Mouse (Mus musculus) spleen, adult 18-20 months (tissue): ENCODE results near the gene Dtnbp1.

ENCODE experiments used
- DNase-seq, 2 experiments: peaks; one replicate each; pipeline ENCODE4 v3.0.0; 2022; ENCODE audit warnings: mixed read lengths in 2 of 2

Dtnbp1 gene

DNA sequence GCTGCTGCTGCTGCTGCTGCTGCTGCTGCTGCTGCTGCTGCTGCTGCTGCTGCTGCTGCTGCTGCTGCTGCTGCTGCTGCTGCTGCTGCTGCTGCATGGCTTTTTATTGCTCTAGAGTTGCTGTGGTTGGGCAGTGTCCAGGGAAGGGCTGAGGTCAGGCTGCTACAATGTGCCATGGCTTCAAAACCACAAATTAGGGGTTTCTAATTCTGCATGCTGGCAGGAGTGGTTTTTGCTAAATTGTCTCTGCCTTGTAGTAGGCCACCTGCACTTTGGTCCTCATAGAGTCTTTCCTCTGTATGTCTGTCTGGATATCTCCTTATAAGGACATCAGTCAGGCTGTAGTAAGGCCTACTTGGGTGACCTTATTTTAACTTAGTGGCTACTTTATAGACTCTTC lies 98.5 kb downstream of the Dtnbp1 start:
- DNase-seq: no peak

DNA sequence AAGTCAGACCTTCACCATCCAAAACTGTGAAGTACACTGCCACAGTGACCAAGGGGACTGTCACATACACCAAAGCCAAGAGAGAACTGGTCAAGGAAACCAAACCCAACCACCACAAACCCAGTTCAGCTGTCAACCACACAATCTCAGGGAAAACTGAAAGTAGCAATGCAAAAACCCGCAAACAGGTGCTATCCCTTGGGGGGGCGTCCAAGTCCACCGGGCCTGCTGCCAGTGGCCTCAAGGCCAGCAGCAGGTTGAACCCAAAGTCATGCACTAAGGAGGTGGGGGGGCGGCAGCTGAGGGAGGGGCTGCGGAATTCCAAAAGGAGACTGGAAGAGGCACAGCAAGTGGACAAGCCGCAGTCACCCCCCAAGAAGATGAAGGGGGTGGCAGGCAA lies 99.6 kb downstream of the Dtnbp1 start:
- no peak for DNase-seq

DNA sequence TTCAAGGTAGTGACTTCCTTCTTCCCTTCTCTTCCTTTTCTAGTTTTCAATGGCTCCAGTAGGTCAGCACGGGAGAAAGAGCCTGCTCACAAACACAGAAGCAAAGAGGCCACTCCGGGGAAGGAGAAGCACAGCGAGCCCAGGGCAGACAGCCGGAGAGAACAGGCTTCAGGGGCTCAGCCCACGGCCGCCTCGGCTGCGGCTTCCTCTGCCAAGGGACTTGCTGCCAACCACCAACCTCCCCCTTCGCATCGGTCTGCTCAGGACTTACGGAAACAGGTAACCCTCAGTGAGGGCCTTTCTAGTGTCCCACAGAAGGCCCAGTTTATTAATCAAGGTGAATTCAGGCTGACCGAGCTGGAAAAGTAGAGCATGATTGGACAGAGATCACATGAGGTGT lies 105.7 kb downstream of the Dtnbp1 start:
- no peak for DNase-seq

DNA sequence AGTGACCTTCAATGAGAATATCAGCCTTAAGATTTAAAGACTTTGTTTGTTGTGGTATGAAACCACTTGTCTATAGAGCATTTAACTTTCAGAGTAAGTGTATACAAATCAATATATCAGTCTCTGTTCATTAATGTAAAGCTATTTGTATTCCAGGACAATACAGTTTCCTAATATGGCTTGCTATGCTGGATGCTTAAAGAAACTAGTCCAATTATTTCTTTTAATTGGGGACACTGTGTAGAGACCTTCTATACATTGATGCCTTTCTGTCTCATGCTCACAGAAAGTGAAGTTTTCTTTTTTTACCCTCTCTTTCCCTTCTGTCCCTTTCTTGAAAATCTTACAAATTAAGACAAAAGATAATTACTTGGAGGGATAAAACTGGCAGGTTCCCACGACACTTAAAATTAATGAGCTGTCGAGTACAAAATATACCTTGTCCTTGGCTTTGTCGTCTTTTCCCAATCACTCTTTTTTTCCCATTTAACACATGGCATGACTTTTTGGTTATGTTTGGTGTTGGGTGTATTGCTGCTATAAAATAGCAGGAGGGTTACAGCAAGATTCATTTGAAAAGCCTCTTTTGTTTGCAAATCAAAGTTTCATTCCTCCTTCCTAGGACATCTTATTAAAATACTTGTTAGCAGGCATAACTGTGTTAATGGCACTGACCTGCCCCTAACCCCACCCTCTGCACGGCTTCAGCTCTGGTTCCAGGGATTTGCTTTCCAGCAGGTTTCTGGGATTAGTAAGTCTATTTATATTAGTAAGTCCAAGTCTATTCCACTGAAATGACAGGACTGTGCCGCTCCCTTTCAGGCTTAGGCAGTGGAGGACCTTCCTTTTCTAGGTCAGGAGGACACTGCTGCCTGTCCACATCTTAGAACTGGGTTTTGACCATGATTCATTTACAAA lies 109.9 kb downstream of the Dtnbp1 start:
- no peak for DNase-seq

DNA sequence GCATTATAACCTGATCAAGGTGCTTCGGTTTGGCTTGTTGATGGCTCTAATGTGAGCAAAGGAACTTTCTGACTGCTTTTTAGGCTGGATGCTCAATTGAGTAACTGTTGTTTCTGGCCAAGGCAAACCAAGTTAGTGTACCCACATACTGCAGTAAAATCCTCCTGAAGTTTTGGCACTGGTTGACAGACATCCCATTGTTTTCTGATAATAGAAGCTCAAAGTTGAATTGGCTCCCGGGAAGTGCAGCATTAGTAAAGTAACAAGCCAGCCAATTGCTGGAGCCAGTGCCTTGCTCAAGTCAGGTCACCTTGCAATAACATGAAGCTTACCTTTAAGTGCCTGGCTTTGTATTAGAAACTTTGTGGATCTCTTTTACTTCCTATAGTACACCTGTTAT lies 111.3 kb downstream of the Dtnbp1 start:
- DNase-seq: no peak

DNA sequence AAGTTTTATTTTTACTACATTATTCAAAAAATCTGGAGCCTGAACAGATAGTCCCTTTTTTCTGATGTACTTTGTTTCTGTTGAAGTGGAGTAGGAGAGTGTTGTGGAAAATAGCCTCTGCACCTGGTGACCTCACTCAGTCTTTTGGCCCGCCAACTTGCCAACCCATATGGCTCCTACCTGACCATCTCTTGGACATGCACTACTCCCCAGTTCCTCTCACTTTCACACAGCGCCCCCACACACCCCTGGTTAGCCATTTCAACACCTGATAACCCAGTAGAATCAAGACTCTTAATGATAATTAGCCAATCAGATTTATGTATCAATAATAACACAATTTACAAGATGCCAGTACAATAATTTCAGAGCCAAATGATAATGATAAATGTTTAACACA lies 115.7 kb downstream of the Dtnbp1 start:
- DNase-seq: no peak

DNA sequence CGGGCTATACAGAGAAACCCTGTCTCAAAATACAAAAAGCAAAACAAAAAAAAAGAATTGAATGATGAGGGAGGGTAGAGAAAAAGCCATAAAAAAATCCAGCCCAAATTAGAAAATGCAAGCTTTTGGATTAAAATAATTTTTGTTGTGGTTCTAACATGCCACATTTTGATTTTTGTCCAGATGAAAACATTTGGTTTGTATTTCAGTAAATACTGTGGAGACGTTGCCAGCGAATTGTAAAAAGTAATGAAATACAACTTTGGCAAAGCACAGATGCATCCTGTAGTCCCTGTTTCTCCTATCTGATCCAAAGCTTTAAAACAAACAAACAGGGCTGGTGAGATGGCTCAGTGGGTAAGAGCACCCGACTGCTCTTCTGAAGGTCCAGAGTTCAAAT lies 120.9 kb downstream of the Dtnbp1 start:
- DNase-seq: no peak

DNA sequence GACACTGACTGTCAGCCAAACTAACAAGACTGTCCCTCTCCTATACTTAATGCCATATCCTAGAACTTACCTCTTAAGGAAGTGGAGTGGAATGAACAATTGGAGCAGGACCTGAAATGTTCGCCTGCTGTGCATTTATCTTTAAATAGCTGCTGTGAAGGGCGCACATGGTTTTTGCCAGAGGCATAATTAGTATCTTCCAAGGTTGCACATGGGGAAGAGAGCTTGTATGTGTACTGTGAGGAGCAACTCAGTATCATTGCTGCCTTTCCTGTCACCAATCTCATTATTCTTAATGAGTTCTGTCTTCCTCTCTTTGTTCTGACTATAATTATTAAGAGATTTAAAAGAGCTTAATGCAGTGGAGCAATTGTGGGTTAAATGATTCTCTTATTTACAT lies 125.1 kb downstream of the Dtnbp1 start:
- no peak for DNase-seq
